16 mouse cellular contexts compared by ENCODE assay signal in genomic region chr3:29701126-29701525, GRCm38 (mm10).
A peak's percentile ranks its signal among the peaks of the same experiment; 100 is the strongest.
DNase-seq lines count a peak whose midpoint lies in the region; ATAC-seq and TF ChIP-seq lines count a peak whose summit lies in the region.
"Had no signal": no experiment of that assay in that cellular context is flagged by ENCODE, and none has a peak within 500 bp of the region (broad histone marks: within the 10 kb centered on the region; RNA-seq: fewer than 3 reads in every experiment).

No protein-coding gene starts in this region.

- no peaks in the 10 kb centered on the region for H3K4me1 ChIP-seq in hindbrain, postnatal 0 days (ENCODE audit: insufficient read depth, low read length)
- H3K4me1 ChIP-seq: embryonic facial prominence, embryonic 12.5 days; limb, embryonic 15.5 days had no signal

- H3K27ac ChIP-seq in hindbrain, postnatal 0 days: no peak overlapping the region
- H3K27ac ChIP-seq: embryonic facial prominence, embryonic 12.5 days; heart, adult 2 months; limb, embryonic 15.5 days had no signal

- H3K9me3 ChIP-seq in hindbrain, postnatal 0 days (ENCODE audit: low read length): no peaks in the 10 kb centered on the region
- H3K9me3 ChIP-seq: embryonic facial prominence, embryonic 12.5 days; limb, embryonic 15.5 days had no signal

- H3K36me3 ChIP-seq in hindbrain, postnatal 0 days (ENCODE audit: insufficient read depth, low read length): no peaks in the 10 kb centered on the region
- H3K36me3 ChIP-seq: embryonic facial prominence, embryonic 12.5 days; limb, embryonic 15.5 days had no signal

- WGBS in hindbrain, postnatal 0 days: 11% methylated on average over 2 of the region's 2 CpGs

- H3K9ac ChIP-seq in hindbrain, postnatal 0 days (replicated peaks; ENCODE audit: low read length): no peak overlapping the region
- H3K9ac ChIP-seq: embryonic facial prominence, embryonic 12.5 days; limb, embryonic 15.5 days; lung, embryonic 14.5 days had no signal

- no peak overlapping the region for H3K4me3 ChIP-seq in hindbrain, postnatal 0 days (ENCODE audit: low read length)
- H3K4me3 ChIP-seq: embryonic facial prominence, embryonic 12.5 days; heart, adult 2 months; limb, embryonic 15.5 days had no signal

- DNase-seq in layer of hippocampus, adult 11-12 months (ENCODE audit: low spot score): peak; percentile 11
- DNase-seq in layer of hippocampus, postnatal 10 days (ENCODE audit: low spot score in 2 of 2): no peak
- DNase-seq in embryo, embryonic 10.5 days (ENCODE audit: low spot score): peak; percentile 56
- DNase-seq in hindbrain, postnatal 0 days (ENCODE audit: low spot score): peak; percentile 9
- DNase-seq in retina, postnatal 1 day: peak; percentile 89
- DNase-seq in cerebellum, postnatal 4 days (ENCODE audit: low spot score in 2 of 2): no peak
- DNase-seq in kidney, adult 8-10 months: no peak
- DNase-seq in cerebellum, adult 9-10 months: no peak
- DNase-seq: adrenal gland, adult 8-10 months; cerebellum, adult 9-11 months; heart, adult 2 months; lung, embryonic 14.5 days; right cerebral cortex, postnatal 14 days; thymus, adult 18-20 months had no signal

- H3K27me3 ChIP-seq in hindbrain, postnatal 0 days (ENCODE audit: insufficient read depth, low read length): no peaks in the 10 kb centered on the region
- H3K27me3 ChIP-seq: embryonic facial prominence, embryonic 12.5 days; limb, embryonic 15.5 days had no signal

- no peak for TF ChIP-seq CTCF in hindbrain, postnatal 0 days (IDR thresholded peaks at IDR 0.05; ENCODE audit: low read depth)

- peak; percentile 55 for ATAC-seq in hindbrain, postnatal 0 days

- H3K4me2 ChIP-seq in hindbrain, postnatal 0 days (ENCODE audit: low read depth, low read length): no peak overlapping the region
- H3K4me2 ChIP-seq: embryonic facial prominence, embryonic 12.5 days; limb, embryonic 15.5 days; lung, embryonic 14.5 days had no signal

Comparison
In these comparisons a context has a peak if more than half of its experiments do, and no peak if none do; other contexts are left out.
1. DNase-seq: peak in layer of hippocampus, adult 11-12 months (single experiment), embryo, embryonic 10.5 days (single experiment), hindbrain, postnatal 0 days (single experiment) and retina, postnatal 1 day (single experiment); none in layer of hippocampus, postnatal 10 days (0 of 2), cerebellum, postnatal 4 days (0 of 2), kidney, adult 8-10 months (0 of 2) and cerebellum, adult 9-10 months (single experiment).